Mouse (Mus musculus) cortical plate, adult 2 months (tissue): ENCODE data around the gene Calcoco1.

Experiments
- CTCF ChIP-seq: fragments of 200-500 bp; IDR thresholded peaks from 2 replicates; pipeline ENCODE4 v1.5.1; 2011; ENCODE audit warnings: mild to moderate bottlenecking, control low read depth, low read length; ENCODE audit not compliant: insufficient read depth; ENCODE audit errors: extremely low read depth
- POLR2A ChIP-seq: fragments of 200-500 bp; IDR thresholded peaks from 2 replicates; pipeline ENCODE4 v1.6.1; 2011; ENCODE audit warnings: mild to moderate bottlenecking, low read length, control low read depth; ENCODE audit not compliant: insufficient read depth; ENCODE audit errors: extremely low read depth

DNA sequence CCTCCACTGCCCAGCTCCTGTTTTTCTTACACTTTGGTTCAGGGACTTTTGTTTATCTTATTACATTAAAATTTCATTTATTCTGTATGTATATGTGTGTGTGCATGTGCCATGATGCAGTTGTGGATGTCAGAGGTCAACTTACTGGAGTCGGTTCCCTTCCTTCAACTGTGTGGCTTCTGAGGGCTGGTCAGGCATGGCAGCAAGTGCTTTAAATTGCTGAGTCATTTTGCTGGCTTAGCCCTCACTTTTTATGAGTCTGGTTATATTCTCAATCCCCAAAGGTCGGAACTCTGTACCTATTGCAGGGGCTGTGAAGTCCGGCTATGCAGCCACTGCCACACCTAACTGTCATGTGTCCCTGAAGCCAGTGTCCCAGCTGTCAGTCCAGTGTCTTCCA lies 19.0 kb downstream of the Calcoco1 start:
- TF ChIP-seq CTCF (no peak), POLR2A (no peak)
